Mouse (Mus musculus): ENCODE results near the gene Tstd2.

- TF ChIP-seq CTCF (conservative IDR thresholded peaks at IDR 0.05; ENCODE audit: insufficient read depth, insufficient read length, low read depth, low read length) (no peak), POLR2A (IDR thresholded peaks at IDR 0.05; ENCODE audit: low read depth, low read length) (no peak)
These were observed 23.2 kb downstream of the Tstd2 start for GRCm38 (mm10) chr4:46115308-46115707.
